Mouse (Mus musculus) activated CD4-positive, CD25-positive, alpha-beta regulatory T cell, adult 9 weeks (primary cell): Measurements from ENCODE around the gene Arhgap24. TPM values are rescaled to one million over a fixed set of nuclear protein-coding genes. Genes with fewer than 3 reads are reported as not detected.

Experiments
- polyA plus RNA-seq: library from polyadenylated mRNA; unstranded; fragments of 100-300 nt; shearing (Covaris generic); gene quantifications from one replicate; pipeline ENCODE4 v1.2.1, GENCODE M21; 2017

Gene Arhgap24
- 3.5 TPM for polyA plus RNA-seq

DNA sequence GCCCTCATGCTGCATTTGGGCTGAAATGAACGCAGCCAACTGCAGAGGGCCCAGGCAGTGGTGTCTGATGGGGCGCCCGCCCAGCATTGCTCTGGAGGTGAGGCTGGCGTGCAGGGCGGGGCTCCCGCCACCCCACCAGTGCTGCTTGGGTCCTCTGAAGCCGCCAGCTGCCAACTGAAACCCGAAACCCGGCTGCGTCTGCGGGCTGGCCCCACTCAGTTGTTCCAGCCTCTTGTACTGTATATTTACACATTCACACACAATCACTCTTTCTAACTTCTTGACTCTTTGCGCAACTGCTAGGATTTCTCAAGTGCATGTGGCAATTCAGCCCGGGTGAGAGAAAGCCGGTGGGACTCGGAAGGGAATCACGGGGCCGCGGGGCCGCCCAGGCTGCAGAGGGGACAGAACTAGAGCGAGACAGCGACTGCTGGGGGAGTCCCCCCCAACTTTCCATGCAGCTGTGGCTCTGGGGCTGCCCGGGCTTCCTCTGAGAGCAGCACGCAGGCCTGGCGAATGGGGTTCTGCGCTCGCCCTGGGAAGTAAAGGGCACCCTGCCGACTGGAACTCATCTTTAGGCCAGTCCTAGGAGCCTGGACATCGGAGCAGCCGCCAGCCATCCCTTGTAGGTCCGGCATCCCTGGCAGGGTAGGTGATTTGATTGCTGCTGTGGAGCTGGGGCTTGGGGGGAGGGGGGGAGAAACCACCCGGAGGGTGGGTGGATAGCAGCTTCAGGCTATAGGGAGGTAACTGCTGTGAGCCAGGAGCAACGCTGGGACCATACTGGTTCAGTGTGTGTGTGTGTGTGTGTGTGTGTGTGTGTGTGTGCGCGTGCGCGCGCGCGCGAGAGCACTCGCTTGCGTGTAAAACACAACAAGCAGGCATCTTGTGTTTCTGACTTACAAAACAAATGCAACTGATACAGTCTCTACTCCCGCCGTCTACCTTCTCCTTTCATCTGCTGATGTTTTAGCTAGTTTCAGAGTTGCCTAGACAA lies at the start of gene Arhgap24:
Arhgap24 (plus strand) TSS at position 177 of the 997 bp plus-strand sequence.

